Mouse (Mus musculus): ENCODE measurements around the gene Terb1.

The Terb1 gene

DNA sequence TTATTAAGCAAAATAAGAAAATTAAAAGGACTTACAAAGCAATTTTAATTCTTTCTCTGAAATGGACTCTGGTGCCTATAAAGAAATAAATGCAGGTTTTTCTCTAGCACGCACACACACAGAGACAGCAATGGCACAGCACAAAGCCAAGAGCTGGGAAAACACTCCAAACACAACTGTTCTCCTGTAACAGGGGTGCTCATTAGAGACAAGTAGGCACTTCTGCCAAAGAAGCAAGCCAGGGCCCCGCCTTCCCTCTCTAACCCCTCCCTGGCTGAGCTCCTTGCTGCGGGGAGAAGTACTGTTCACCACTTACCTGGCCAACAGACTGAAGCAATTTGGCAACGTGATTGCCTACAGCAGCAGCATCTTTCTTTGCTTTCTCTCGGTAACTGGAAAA lies 8.2 kb upstream of the Terb1 start:
- POLR2A ChIA-PET, result interaction anchor here in 1 of 4 experiments (0.8 kb wide), 1 partner anchor 8 kb away, joined by 3 read pairs; the partner anchor contains the start of gene Terb1

DNA sequence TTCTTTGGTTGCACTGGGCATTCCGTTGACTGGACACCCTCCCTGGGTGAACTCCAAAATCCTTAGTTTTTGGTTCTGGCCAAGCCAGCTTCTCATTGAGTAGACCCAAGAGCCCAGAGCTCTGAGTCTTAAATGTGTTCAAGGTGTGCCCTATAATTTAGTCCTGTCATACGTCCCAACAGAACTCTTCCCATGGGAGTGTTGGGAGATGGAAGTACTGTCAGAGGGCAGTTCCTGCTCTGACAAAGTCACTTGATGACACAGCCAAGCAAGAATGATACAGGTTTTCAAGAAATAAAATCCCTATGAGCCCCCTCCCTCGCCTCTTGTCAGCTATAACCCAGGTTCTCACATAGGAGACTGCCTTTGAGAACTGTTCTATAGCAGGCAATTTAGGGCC lies 424 bp upstream of the Terb1 start:
- POLR2A ChIA-PET, result interaction anchor here in 1 of 4 experiments (0.7 to 1.4 kb wide), 3 partner anchors 11 to 1120 kb away, joined by 4 to 10 read pairs (median 6); partner anchors contain the start of gene Dync1li2
- CTCF ChIA-PET, result interaction anchor here in 1 of 4 experiments (0.9 kb wide), 1 partner anchor 55 kb away, joined by 10 read pairs; no protein-coding TSS in a partner anchor

More for the DNA sequence above, 8.2 kb upstream of the Terb1 start:
- CTCF ChIA-PET, result no interaction called here

GRCm38 (mm10) chr8:104479091-104479490 lies 30.6 kb downstream of the Terb1 start:
- CTCF ChIA-PET, result no interaction called here
- POLR2A ChIA-PET, result no interaction called here

- ChIA-PET POLR2A (interaction anchor here in 1 of 4 experiments (1.4 kb wide), 1 partner anchor 34 kb away, joined by 3 read pairs; no protein-coding TSS in a partner anchor), CTCF (no interaction called here)
Observed at GRCm38 (mm10) chr8:104472465-104472864, 37.2 kb downstream of the Terb1 start.

DNA sequence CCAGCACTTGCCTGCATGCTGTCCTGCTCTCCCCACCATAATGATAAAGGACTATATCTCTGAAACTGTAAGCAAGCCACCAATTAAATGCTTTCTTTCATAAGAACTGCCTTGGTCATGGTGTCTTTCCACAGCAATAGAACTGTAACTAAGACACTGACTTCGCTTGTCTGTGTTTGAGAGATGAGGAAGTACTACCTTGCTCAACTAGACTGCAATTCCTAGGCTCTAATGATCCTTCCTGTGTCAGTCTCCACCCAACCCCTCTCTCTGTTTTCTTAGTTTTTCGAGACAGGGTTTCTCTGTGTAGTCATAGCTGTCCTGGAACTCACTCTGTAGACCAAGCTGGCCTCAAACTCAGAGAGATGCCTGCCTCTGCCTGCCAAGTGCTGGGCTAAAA lies 42.2 kb downstream of the Terb1 start:
- ChIA-PET POLR2A (no interaction called here), CTCF (interaction anchor here in 1 of 4 experiments (0.6 kb wide), 1 partner anchor 787 kb away, joined by 3 read pairs; no protein-coding TSS in a partner anchor)

DNA sequence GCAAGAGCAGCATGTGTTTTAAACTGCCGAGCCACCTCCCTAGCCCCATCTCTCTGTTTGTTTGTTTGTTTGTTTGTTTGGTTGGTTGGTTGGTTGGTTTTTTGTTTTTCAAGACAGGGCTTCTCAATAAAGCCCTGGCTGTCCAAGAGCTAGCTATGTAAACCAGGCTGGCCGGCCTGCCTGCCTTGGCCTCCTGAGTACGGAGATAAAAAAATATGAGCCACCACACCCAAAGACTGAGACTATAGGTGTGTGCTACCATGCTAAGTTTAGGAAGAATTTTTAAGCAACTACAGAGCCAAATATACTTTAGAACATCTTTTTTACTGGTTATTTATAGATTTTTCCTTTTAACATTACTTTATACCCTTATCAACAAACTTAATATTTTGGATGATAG lies 57.5 kb downstream of the Terb1 start:
- POLR2A ChIA-PET, result interaction anchor here in 1 of 4 experiments (0.8 to 1.1 kb wide), 2 partner anchors 19 to 75 kb away, joined by 3 to 4 read pairs; no protein-coding TSS in a partner anchor
- CTCF ChIA-PET, result interaction anchor here in 2 of 4 experiments (0.6 to 2.7 kb wide), 3 partner anchors 9 to 112 kb away, joined by 3 to 9 read pairs (median 3); partner anchors contain the start of gene Dync1li2 (in 2 of the 2)

- POLR2A ChIA-PET, result no interaction called here
- CTCF ChIA-PET, result interaction anchor here in 1 of 4 experiments (1.2 kb wide), 1 partner anchor 154 kb away, joined by 3 read pairs; no protein-coding TSS in a partner anchor
Observed at GRCm38 (mm10) chr8:104448796-104449195, 60.9 kb downstream of the Terb1 start.

- ChIA-PET POLR2A (interaction anchor here in 1 of 4 experiments (1.6 kb wide), 1 partner anchor 13 kb away, joined by 4 read pairs; no protein-coding TSS in a partner anchor), CTCF (interaction anchor here in 1 of 4 experiments (0.6 kb wide), 1 partner anchor 815 kb away, joined by 4 read pairs; no protein-coding TSS in a partner anchor)
Observed at GRCm38 (mm10) chr8:104446016-104446415, 63.7 kb downstream of the Terb1 start.

DNA sequence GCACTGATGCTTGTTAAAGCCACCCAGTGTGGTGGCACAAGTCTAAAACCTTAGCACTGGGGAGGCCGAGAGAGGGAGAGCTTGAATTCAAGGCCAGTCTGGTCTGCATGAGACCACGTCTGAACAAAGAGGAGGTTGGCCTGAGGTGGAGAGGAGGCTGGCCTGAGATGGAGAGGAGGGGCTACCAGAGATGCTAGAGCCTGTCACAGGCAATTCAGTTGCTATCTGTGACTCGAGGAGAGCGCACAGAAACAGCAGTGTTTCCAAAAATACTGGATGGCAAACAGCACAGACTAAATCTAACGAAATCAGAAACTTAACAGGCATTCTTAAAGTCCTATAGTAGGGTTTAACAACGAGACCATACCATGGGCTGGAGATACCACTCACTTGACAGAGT lies 64.5 kb downstream of the Terb1 start:
- ChIA-PET CTCF (no interaction called here), POLR2A (interaction anchor here in 1 of 4 experiments (1.6 kb wide), 1 partner anchor 12 kb away, joined by 4 read pairs; no protein-coding TSS in a partner anchor)

DNA sequence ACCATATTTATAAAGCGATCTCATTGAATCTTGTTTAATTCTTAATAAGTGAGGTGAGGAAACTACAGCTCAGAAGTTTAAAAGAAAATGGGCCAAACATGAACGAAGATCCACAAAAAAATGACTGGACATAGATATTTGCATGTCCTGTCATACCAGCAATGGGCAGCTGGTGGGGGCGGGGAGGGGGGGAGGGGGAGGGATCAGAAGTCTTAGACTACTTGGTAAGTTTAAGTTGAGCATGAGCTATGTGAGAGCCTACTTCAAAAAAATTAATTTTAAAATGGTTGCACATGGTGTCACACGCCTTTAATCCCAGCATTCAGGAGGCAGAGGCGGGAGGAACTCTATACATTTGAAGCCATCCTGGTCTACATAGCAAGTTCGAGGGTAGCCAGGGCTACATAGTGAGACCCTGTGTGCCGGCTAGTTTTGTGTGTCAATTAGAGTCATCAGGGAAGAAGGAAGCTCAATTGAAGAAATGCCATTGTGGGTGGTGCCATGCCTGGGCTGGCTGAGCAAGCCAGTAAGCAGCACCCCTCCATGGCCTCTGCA lies 66.5 kb downstream of the Terb1 start:
- ChIA-PET POLR2A (interaction anchor here (0.6 to 2.3 kb wide), 22 partner anchors 10 to 301 kb away, joined by 3 to 32 read pairs (median 4); partner anchors contain the start of genes Cklf (in 2 of the 4), Cmtm4 (in 1 of the 4), Pdp2 (in 1 of the 4) and Terb1 (in 1 of the 4)), CTCF (interaction anchor here (0.5 to 2.0 kb wide), 35 partner anchors 8 to 415 kb away, joined by 3 to 23 read pairs (median 4); partner anchors contain the start of genes Ciao2b (in 1 of the 4), Cklf (in 1 of the 4) and Cmtm3 (in 1 of the 4))

DNA sequence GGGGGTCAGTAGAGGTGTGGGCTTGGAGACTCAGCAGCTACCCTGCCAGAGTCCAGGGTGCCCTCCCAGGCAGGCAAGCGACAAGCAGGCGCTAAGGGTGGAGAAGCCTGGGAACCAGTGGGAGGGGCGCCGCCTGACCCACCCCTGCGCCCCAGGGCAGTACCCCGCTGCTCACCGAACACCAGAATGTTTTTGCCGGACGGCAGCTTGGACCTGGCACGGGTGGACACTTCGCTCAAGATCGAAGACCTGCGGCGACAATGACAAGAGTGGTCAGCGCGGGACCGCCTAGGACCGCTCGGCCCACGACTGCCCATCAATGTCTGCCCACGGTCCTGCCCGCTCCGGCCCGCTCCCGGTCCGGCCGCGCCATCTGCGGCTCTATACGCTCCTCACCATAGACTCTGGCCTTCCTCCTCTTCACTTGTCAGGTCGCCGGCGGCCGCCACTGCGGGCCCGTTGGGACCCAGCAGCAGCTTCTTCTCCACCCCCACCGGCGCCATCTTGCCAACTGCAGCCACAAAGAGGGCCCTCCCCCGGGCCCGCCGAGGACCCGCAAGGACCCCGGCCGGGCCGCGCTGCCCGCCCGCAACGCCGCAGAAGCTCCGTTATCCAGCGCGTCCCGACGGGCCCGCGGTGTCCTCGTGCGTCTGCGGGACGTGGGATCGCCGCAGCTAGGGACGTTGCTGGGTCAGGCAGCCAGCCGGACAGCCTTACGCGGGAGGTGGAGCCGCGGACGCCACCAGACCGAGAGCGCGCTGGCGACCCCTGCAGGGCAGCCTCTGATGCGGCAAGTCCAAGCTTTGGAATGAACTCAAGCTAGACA lies 67.2 kb downstream of the Terb1 start, which contains the start of gene Dync1li2:
Dync1li2 (minus strand) TSS at position 749 of the 826 bp plus-strand sequence.
- POLR2A ChIA-PET, result interaction anchor here (0.6 to 2.3 kb wide), 27 partner anchors 9 to 793 kb away, joined by 3 to 32 read pairs (median 4); partner anchors contain the start of genes Cklf (in 2 of the 4), Cmtm4 (in 1 of the 4), Pdp2 (in 1 of the 4) and Terb1 (in 1 of the 4)

GRCm38 (mm10) chr8:104441613-104442012 lies 68.1 kb downstream of the Terb1 start:
- POLR2A ChIA-PET, result interaction anchor here in 3 of 4 experiments (0.8 to 2.3 kb wide), 11 partner anchors 8 to 191 kb away, joined by 3 to 32 read pairs (median 5); partner anchors contain the start of genes Cklf (in 1 of the 3), Pdp2 (in 1 of the 3) and Terb1 (in 1 of the 3)
- CTCF ChIA-PET, result interaction anchor here in 2 of 4 experiments (1.1 to 2.0 kb wide), 4 partner anchors 8 to 189 kb away, joined by 3 to 23 read pairs (median 11); no protein-coding TSS in a partner anchor

More for the DNA sequence above, 67.2 kb downstream of the Terb1 start, which contains the start of gene Dync1li2:
- CTCF ChIA-PET, result interaction anchor here (0.5 to 2.0 kb wide), 37 partner anchors 8 to 415 kb away, joined by 3 to 23 read pairs (median 4); partner anchors contain the start of genes Ciao2b (in 1 of the 4), Cklf (in 1 of the 4) and Cmtm3 (in 1 of the 4)

- CTCF ChIA-PET, result no interaction called here
- POLR2A ChIA-PET, result interaction anchor here in 1 of 4 experiments (1.4 kb wide), 1 partner anchor 33 kb away, joined by 3 read pairs; no protein-coding TSS in a partner anchor
Observed at GRCm38 (mm10) chr8:104439461-104439860, 70.2 kb downstream of the Terb1 start.

DNA sequence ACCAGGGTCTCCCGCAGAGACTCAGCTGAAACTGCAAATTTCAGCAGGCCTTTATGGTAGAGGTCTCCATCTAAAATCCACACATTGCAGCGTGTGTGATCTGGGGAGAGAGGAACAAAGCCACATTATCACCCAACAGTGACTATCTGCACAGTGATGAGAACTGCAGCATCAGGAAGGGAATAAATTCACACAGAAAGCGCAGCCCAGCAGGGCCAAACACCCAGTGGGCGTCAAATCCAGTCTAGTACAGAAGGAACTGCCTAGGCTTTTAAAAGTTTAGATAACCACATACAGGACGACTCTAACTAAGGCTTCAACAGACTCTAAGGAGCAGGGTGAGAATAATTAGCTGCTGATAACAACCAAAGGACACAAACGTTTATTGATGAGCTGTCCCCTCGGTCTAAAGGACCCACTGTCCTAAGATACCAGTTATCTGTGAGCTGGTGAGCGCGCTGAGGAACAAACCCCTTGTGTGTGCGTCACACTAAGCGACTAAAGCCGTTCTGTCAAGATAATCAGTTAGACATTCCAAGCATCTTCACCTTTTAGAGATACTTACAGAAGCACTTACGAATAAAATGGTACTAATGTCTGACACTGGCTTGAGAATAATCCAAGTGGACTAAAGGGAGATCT lies 72.1 kb downstream of the Terb1 start:
- ChIA-PET CTCF (no interaction called here), POLR2A (interaction anchor here in 1 of 4 experiments (1.3 to 1.4 kb wide), 2 partner anchors 31 to 34 kb away, joined by 3 read pairs; no protein-coding TSS in a partner anchor)

GRCm38 (mm10) chr8:104436591-104436990 lies 73.1 kb downstream of the Terb1 start:
- ChIA-PET CTCF (interaction anchor here in 1 of 4 experiments (0.5 kb wide), 1 partner anchor 349 kb away, joined by 4 read pairs; no protein-coding TSS in a partner anchor), POLR2A (interaction anchor here in 2 of 4 experiments (1.2 to 1.4 kb wide), 2 partner anchors 9 to 93 kb away, joined by 4 read pairs; no protein-coding TSS in a partner anchor)

DNA sequence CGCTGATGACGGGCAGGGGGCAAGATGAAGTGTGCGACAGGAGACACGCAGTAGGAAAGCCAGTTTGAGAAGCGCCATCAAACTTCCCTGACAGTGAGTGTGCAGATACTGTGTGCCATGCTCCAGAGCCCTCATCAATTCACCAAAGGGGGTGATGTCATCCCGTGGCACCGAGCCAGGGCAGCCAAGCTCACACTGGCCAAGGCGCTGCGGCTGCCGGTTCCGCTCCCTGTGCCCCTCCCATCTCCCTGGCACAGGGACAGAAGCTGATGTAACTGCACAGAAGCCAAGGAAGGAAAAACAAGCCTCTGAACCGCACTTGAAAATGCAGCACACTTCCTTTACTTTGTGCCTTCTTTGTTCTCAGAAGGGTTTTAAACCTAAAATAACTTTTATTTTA lies 73.7 kb downstream of the Terb1 start:
- CTCF ChIA-PET, result interaction anchor here in 3 of 4 experiments (0.5 to 3.4 kb wide), 4 partner anchors 81 to 349 kb away, joined by 3 to 17 read pairs (median 5); no protein-coding TSS in a partner anchor
- POLR2A ChIA-PET, result interaction anchor here in 3 of 4 experiments (0.5 to 1.6 kb wide), 4 partner anchors 8 to 171 kb away, joined by 3 to 4 read pairs (median 4); no protein-coding TSS in a partner anchor

GRCm38 (mm10) chr8:104434826-104435354 lies 74.8 kb downstream of the Terb1 start:
- CTCF ChIA-PET, result interaction anchor here (0.6 to 3.5 kb wide), 12 partner anchors 8 to 943 kb away, joined by 3 to 22 read pairs (median 6); partner anchors contain the start of genes Dync1li2 (in 3 of the 4) and Cklf (in 1 of the 4)
- POLR2A ChIA-PET, result interaction anchor here (0.6 to 4.1 kb wide), 16 partner anchors 7 to 1047 kb away, joined by 3 to 28 read pairs (median 4); partner anchors contain the start of gene Dync1li2 (in 1 of the 4)
